8 mouse cellular contexts compared by ENCODE assay signal in genomic region chr4:95160912-95161669, GRCm38 (mm10).
DNase-seq lines count a peak whose midpoint lies in the region; ATAC-seq and TF ChIP-seq lines count a peak whose summit lies in the region.

No protein-coding gene starts in this region.

- peak overlapping the region; percentile 75 for H3K9ac ChIP-seq in hindbrain, embryonic 13.5 days

- CTCF ChIA-PET in Patski (lab: Charles Lee): no interaction called here

- no peaks in the 10 kb centered on the region for H3K27me3 ChIP-seq in Patski
- H3K27me3 ChIP-seq in hindbrain, embryonic 13.5 days: 0 out of 2 replicates have a peak, but pooled peaks cover 5% of the 10 kb centered on the region

- peak overlapping the region; percentile 56 for H3K4me3 ChIP-seq in hindbrain, embryonic 13.5 days

- POLR2A ChIA-PET in Patski (lab: Charles Lee): interaction anchor here (0.6 to 0.7 kb wide), 2 partner anchors 25 to 782 kb away, joined by 3 to 4 read pairs; no protein-coding TSS in a partner anchor

- H3K27ac ChIP-seq in hindbrain, embryonic 13.5 days: peak overlapping the region; percentile 86

- DNase-seq in Patski (ENCODE audit: low read depth, low spot score): peak; percentile 42
- DNase-seq in cerebellum, postnatal 25 days: peak; percentile 81 to 89
- DNase-seq in frontal cortex, postnatal 14 days (ENCODE audit: low spot score in 2 of 2): peak; percentile 69 to 72
- peak; percentile 69 to 71 for DNase-seq in layer of hippocampus, postnatal 25 days (ENCODE audit: extremely low spot score in 1 of 2, low spot score in 1 of 2)
- peak; percentile 95 for DNase-seq in lung, postnatal 14 days
- peak; percentile 94 for DNase-seq in ovary, postnatal 36 days (ENCODE audit: low spot score)
- peak; percentile 91 for DNase-seq in thymus, postnatal 14 days

- peak; percentile 51 for TF ChIP-seq CTCF in Patski (IDR thresholded peaks at IDR 0.05)

- H3K4me1 ChIP-seq in hindbrain, embryonic 13.5 days (replicated peaks): peaks cover 10% of the 10 kb centered on the region; the same call in 1 of the 2 replicates

- in situ Hi-C loops in Patski (cut with MboI; ENCODE audit: low pct_unique_long_range_greater_than_20kb): loop anchor here (5.0 kb wide), 1 partner anchor 109 kb away; the partner anchor contains the start of gene Jun

- no peaks in the 10 kb centered on the region for H3K9me3 ChIP-seq in hindbrain, embryonic 13.5 days

- peak; percentile 85 for ATAC-seq in Patski
- ATAC-seq in hindbrain, embryonic 13.5 days (ENCODE audit: low FRiP score): peak; percentile 95

- H3K4me2 ChIP-seq in hindbrain, embryonic 13.5 days: peak overlapping the region; percentile 70

- no peaks in the 10 kb centered on the region for H3K36me3 ChIP-seq in hindbrain, embryonic 13.5 days

- under 1% methylated on average over 53 of the region's 53 CpGs for WGBS in hindbrain, embryonic 13.5 days

Comparison
In these comparisons a context has a peak if more than half of its experiments do, and no peak if none do; other contexts are left out.
1. Peak in every context shown above with its lines: DNase-seq, ATAC-seq, H3K4me3 ChIP-seq and H3K27ac ChIP-seq.
2. DNase-seq: peak in every context shown above with its lines; median percentile 95 in lung, postnatal 14 days; 94 in ovary, postnatal 36 days; 91 in thymus, postnatal 14 days; 85 in cerebellum, postnatal 25 days; 70 in frontal cortex, postnatal 14 days; 70 in layer of hippocampus, postnatal 25 days; 42 in Patski.